Mouse (Mus musculus) ES-Bruce4 (cell line): ENCODE results near the gene Chmp5.

Experiments used
- CTCF ChIP-seq: IDR thresholded peaks from one replicate; pipeline ENCODE4 v1.8.1; 2011; ENCODE audit warnings: low read depth, low read length
- POLR2A ChIP-seq: IDR thresholded peaks from one replicate; pipeline ENCODE4 v1.8.1; 2011; ENCODE audit warnings: low read length; ENCODE audit not compliant: insufficient read depth

GRCm38 (mm10) chr4:40997916-40998315 is 49.7 kb downstream of the Chmp5 start:
- TF ChIP-seq POLR2A (no peak), CTCF (no peak)
